Mouse (Mus musculus): ENCODE data around the gene Pgm2l1. TPM values are rescaled to one million over a fixed set of nuclear protein-coding genes. Genes with fewer than 3 reads are reported as not detected.

The Pgm2l1 gene
- total RNA-seq, 2 experiments from 2014 or later = 303 to 336 TPM

DNA sequence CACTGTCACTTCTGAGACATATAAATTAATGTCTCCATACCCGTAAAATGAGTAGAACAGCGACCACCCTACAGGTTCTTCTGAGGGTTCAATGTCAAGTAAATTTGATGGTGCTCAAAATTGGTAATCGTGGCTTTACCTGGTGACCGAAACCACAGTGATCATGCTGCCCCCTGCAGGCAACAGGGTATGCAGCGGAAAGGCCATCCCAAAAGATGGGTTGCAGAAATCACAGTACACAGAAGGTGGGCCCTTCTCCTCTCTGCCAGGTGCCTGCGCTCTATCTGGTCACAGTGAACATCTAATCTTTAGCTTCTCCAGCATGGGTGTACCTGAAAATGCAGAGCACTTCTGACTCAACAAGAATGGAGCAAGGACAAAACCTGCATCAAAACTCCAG, 98.3 kb downstream of the Pgm2l1 start:
- DNase-seq (ENCODE audit: low spot score in 2 of 2) = peak; percentile 58 to 63
- intact Hi-C loops (cut with DNase I) = loop anchor here (2.0 kb wide), 1 partner anchor 43 kb away; no protein-coding TSS in a partner anchor

DNA sequence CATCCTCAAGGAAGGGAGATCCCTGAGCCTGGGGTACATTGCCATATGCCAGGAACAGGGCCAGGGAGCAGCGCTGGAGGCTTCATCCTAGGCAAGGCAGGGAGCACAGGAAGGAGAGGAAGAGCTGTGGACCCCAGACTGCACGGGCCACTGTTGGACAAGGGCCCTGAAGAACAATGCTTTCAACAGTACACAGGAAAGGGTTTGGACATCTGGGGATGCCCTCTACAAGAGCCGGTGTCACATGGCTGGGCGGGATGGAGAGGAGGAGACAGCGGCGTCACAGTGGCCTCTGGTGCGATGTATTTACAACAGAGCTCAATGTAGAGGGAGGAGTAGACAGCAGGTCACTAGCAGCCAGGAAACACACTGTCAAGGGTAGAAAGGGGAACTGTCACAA, 100.3 kb downstream of the Pgm2l1 start:
- intact Hi-C loops (cut with DNase I) = no loop called here
- DNase-seq (ENCODE audit: low spot score in 2 of 2) = no peak

Other genes with a start within 250 kb of the Pgm2l1 start
- gene Rnf169, start 246.9 kb upstream of the Pgm2l1 start, total RNA-seq (2021) = 10 to 100 TPM; 45.6 to 50.8 TPM
- under 1 TPM in 1 of 2 experiments, not detected in 1; 0.41 TPM for gene Chrdl2, start 221.2 kb upstream of the Pgm2l1 start, total RNA-seq (2021)
- 10 to 100 TPM; 32.9 to 35.7 TPM for gene Pold3, start 105.8 kb upstream of the Pgm2l1 start, total RNA-seq (2021)
- 1 to 10 TPM; 4.9 to 5.4 TPM for gene Lipt2, start 68.1 kb upstream of the Pgm2l1 start, total RNA-seq (2021)
- gene Kcne3, start 50.9 kb upstream of the Pgm2l1 start, total RNA-seq (2021) = not detected
- gene P4ha3, start 58.1 kb downstream of the Pgm2l1 start, total RNA-seq (2021) = 1 to 10 TPM; 6.0 TPM
- gene C2cd3, start 144.8 kb downstream of the Pgm2l1 start, total RNA-seq (2021) = 10 to 100 TPM; 20.4 to 21.5 TPM
- gene Ppme1, start 144.9 kb downstream of the Pgm2l1 start, total RNA-seq (2021) = 100 to 1,000 TPM; 202 to 218 TPM
- 1 to 10 TPM; 2.4 to 2.5 TPM for gene Ucp3, start 245.6 kb downstream of the Pgm2l1 start, total RNA-seq (2021)

Measured in left cerebral cortex, postnatal 25 days (tissue).